Mouse (Mus musculus): ENCODE results near the gene Apobec1. TPM values are rescaled to one million over a fixed set of nuclear protein-coding genes. Genes with fewer than 3 reads are reported as not detected.

The Apobec1 gene
- 10 to 100 TPM; 13.4 to 18.3 TPM for polyA plus RNA-seq (2017; shearing (Covaris generic))

DNA sequence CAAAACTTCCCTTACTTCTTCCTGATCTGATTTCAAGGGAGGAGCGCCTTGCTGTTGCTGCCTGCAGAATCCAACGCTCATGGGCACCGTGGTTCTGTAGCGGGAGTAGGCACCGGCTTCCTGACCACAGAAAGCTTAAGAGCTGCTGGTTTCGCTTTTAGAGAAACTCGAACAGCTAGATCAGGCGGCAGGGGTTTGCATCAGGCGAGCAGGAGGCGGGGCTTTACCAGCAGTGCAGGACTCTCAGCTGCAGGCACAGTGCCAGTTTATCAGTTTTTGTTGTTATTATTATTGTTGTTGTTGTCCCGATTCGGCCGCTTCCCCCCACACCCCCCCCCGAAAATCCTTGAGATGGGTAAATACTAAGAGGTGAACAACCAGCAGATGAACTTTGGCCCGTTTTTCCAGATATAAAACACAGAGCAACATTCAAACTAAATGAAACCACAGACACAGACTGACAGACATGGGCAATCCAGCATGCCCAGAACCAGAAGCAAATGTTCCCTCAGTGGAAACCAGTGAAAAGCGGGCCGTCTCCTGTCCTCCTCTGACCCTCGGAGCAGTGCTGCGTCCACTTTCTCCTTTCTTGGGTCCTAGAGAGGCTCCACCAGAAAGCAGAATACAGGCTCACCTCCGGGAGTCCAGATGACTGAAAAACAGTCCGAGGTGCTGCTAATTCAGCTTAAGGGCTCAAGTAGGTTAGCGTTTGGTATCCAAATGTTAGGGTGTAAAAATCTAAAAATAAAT, at the start of gene Apobec1:
Gene Apobec1 (minus strand): TSS at position 203 of the 750 bp plus-strand sequence.

DNA sequence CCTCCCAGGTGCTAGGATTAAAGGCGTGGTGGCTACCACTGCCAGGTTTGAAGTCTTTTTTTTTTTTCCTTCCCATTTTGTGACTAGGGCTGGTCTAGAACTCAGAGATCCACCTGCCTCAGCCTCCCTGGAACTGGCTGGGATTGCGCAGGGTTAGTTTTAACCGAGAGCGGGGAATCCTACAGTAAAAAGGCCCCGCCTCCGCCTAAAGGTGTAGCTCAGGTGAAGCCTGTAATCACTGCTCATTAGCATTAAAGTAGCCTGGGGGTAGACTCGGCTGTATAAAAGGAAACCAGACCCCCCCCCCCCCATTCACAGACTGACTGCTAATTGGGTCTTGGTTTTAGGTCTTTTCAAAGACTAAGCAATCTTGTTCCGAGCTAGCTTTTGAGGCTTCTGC, 23.9 kb upstream of the Apobec1 start, which contains the start of gene Dppa3:
Gene Dppa3 (plus strand): TSS at position 301 of the 400 bp plus-strand sequence.

DNA sequence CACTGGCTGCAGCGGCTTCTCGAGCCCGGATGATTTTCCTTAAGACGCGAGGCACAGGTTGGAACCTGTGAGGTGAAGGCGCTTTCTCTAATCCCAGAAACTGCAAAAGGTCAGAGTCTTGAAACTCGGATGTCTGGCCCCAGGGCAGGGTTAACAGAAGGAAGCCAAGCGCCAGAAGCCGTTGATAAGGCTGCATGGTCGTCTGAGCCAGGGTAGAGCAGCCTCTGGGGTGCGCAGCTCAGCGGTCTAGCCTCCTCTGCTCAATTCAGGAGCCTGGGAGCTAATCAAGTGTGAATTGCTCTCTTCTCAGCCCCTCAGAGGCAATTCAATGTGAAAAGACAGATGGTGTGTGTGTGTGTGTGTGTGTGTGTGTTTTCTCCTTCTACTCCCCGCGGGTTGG, 7.5 kb upstream of the Apobec1 start, which contains the start of gene Gdf3:
Gene Gdf3 (minus strand): TSS at position 317 of the 400 bp plus-strand sequence.

DNA sequence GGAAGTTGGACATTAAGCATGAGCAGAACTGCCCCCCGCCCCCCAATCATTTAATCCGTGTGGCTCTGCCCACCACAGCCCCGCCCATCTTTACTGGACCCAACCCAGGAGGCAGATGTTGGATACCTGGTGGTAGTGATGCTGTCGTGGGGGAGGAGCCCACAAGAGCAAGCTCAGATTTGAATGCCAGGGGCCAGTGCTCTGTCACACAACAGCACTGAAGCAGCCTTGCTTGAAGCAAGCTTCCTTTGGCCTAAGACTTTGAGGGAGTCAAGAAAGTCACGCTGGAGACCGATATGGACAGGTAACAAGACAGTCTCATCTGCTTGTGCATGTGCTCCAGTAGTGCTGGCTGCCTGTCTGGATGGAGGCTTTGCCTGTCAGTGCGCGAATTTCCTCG, 48.6 kb downstream of the Apobec1 start, which contains the start of gene Aicda:
Gene Aicda (plus strand): TSS at position 196 of the 400 bp plus-strand sequence.

Other genes starting within 250 kb of the Apobec1 start
- not detected for gene Rimklb, start 103.7 kb downstream of the Apobec1 start, polyA plus RNA-seq (2017; shearing (Covaris generic))
- gene Mfap5, start 96.6 kb downstream of the Apobec1 start, polyA plus RNA-seq (2017; shearing (Covaris generic)) = under 1 TPM in 1 of 2 experiments, not detected in 1; 0.48 TPM
- gene Aicda, start 48.6 kb downstream of the Apobec1 start, polyA plus RNA-seq (2017; shearing (Covaris generic)) = under 1 TPM in 1 of 2 experiments, not detected in 1; 0.59 TPM
- gene Gdf3, start 7.6 kb upstream of the Apobec1 start, polyA plus RNA-seq (2017; shearing (Covaris generic)) = under 1 TPM; 0.12 to 0.55 TPM
- not detected for gene Dppa3, start 24.0 kb upstream of the Apobec1 start, polyA plus RNA-seq (2017; shearing (Covaris generic))
- gene Nanog, start 105.0 kb upstream of the Apobec1 start, polyA plus RNA-seq (2017; shearing (Covaris generic)) = not detected
- gene Slc2a3, start 199.2 kb upstream of the Apobec1 start, polyA plus RNA-seq (2017; shearing (Covaris generic)) = 100 to 1,000 TPM in 1 of 2 experiments, 10 to 100 TPM in 1; 25.0 to 123 TPM
- gene Foxj2, start 217.5 kb upstream of the Apobec1 start, polyA plus RNA-seq (2017; shearing (Covaris generic)) = 10 to 100 TPM; 25.9 to 28.9 TPM